In the genomic region with DNA sequence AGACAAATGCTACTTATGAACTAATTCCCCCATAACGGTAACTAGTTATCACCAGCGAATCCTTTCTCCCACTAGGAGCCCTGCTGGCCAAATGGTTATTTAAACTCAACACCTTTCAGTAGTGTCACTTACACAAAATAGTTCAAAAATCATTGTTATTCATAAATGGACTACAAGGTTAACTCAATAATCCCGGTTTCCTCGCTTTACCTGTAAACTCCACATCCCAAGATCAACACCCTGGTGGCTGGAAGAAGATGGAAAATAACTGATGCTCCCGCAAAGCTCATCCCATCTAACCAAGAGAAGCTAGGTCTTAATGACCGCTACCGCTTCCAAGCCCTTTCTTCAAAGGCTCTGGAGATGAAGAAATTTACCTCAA, we compare ENCODE assay signal across 8 mouse cellular contexts. TPM values are rescaled to one million over a fixed set of nuclear protein-coding genes. Genes with fewer than 3 reads are reported as not detected.
DNase-seq lines count a peak whose midpoint lies in the region; ATAC-seq and TF ChIP-seq lines count a peak whose summit lies in the region.

No protein-coding gene starts in this region.

- no peak for ATAC-seq in stomach, embryonic 16.5 days (ENCODE audit: insufficient read depth, low FRiP score)

- H3K4me1 ChIP-seq in testis, adult 2 months (ENCODE audit: control insufficient read depth, insufficient read depth, low read length): peaks cover 7% of the 10 kb centered on the region
- H3K4me1 ChIP-seq in stomach, embryonic 16.5 days (ENCODE audit: control insufficient read depth, insufficient read depth, low read length): peaks cover 10% of the 10 kb centered on the region

- no peaks in the 10 kb centered on the region for H3K9me3 ChIP-seq in stomach, embryonic 16.5 days (replicated peaks; ENCODE audit: control insufficient read depth, low read length)

- no peak for TF ChIP-seq CTCF in testis, adult 2 months (IDR thresholded peaks at IDR 0.05; ENCODE audit: control insufficient read depth, insufficient read depth, insufficient replicate concordance, low read depth, low read length)

- peak overlapping the region; percentile 65 for H3K9ac ChIP-seq in stomach, embryonic 16.5 days (ENCODE audit: low read length)

- H3K4me2 ChIP-seq in stomach, embryonic 16.5 days (ENCODE audit: low read depth, low read length): peak overlapping the region; percentile 58

- TF ChIP-seq POLR2A in testis, adult 2 months (IDR thresholded peaks at IDR 0.05; ENCODE audit: control insufficient read depth, low read depth, low read length): no peak

- peak overlapping the region; percentile 96 for H3K4me3 ChIP-seq in testis, adult 2 months (ENCODE audit: control insufficient read depth, low read depth, low read length)
- H3K4me3 ChIP-seq in stomach, embryonic 16.5 days (replicated peaks; ENCODE audit: low read length): peak overlapping the region; percentile 84

- no peaks in the 10 kb centered on the region for H3K27me3 ChIP-seq in testis, adult 2 months (ENCODE audit: control insufficient read depth, insufficient read depth, low read length)
- no peaks in the 10 kb centered on the region for H3K27me3 ChIP-seq in stomach, embryonic 16.5 days (ENCODE audit: control insufficient read depth, insufficient read depth, low read length)

- DNase-seq in embryo, embryonic 10 days (ENCODE audit: low spot score): peak; percentile 29
- DNase-seq in embryo, embryonic 10.5 days (ENCODE audit: low spot score): no peak
- DNase-seq in testis, postnatal 14 days (ENCODE audit: low spot score): no peak
- DNase-seq in liver: peak; percentile 6
- DNase-seq in urinary bladder, postnatal 36 days (ENCODE audit: low spot score in 2 of 2): no peak
- no peak for DNase-seq in right cerebral cortex, adult 2 months (ENCODE audit: low spot score in 2 of 2)

- H3K36me3 ChIP-seq in testis, adult 2 months (ENCODE audit: control insufficient read depth, insufficient read depth, low read length): peaks cover 4% of the 10 kb centered on the region
- H3K36me3 ChIP-seq in stomach, embryonic 16.5 days (ENCODE audit: control insufficient read depth, insufficient read depth, low read length): no peaks in the 10 kb centered on the region

- 2% methylated on average over 7 of the region's 7 CpGs for WGBS in stomach, embryonic 16.5 days

- peak overlapping the region; percentile 98 for H3K27ac ChIP-seq in testis, adult 2 months (ENCODE audit: control insufficient read depth, insufficient read depth, low read depth, low read length)
- H3K27ac ChIP-seq in stomach, embryonic 16.5 days (ENCODE audit: low read length): no peak overlapping the region

RNA-seq across cellular contexts. Expression of gene Ift80, which starts 0.3 kb away (rescaled TPM):
- 25.3 and 30.9 TPM in 2 replicates for polyA plus RNA-seq in testis, adult 2 months (2012; rRNA removed)
- polyA plus RNA-seq in stomach, embryonic 16.5 days (2015; fragmentation: Nextera tagmentation; extraction: Ambion mirVana): 12.7 and 13.7 TPM in 2 replicates

RNA-seq across cellular contexts. Expression of gene Smc4, which starts 0.5 kb away (rescaled TPM):
- 22.2 and 25.3 TPM in 2 replicates for polyA plus RNA-seq in testis, adult 2 months (2012; rRNA removed)
- 122 and 143 TPM in 2 replicates for polyA plus RNA-seq in stomach, embryonic 16.5 days (2015; fragmentation: Nextera tagmentation; extraction: Ambion mirVana)

RNA-seq across cellular contexts. Expression of gene Trim59, which starts 40.5 kb away (rescaled TPM):
- polyA plus RNA-seq in testis, adult 2 months (2012; rRNA removed): 7.3 and 9.8 TPM in 2 replicates
- 73.2 and 77.4 TPM in 2 replicates for polyA plus RNA-seq in stomach, embryonic 16.5 days (2015; fragmentation: Nextera tagmentation; extraction: Ambion mirVana)

Comparison
In these comparisons a context has a peak if more than half of its experiments do, and no peak if none do; other contexts are left out.
1. DNase-seq: peak in embryo, embryonic 10 days (single experiment) and liver (single experiment); none in embryo, embryonic 10.5 days (single experiment), testis, postnatal 14 days (single experiment), urinary bladder, postnatal 36 days (0 of 2) and right cerebral cortex, adult 2 months (0 of 2).